Mouse (Mus musculus): ENCODE measurements at regions not wholly inside any gene's neighbourhood (a gene's known extent, or its start where the extent isn't known, plus 50 kb on each side); places are given as distances from the start of the nearest gene placed in this dataset.

DNA sequence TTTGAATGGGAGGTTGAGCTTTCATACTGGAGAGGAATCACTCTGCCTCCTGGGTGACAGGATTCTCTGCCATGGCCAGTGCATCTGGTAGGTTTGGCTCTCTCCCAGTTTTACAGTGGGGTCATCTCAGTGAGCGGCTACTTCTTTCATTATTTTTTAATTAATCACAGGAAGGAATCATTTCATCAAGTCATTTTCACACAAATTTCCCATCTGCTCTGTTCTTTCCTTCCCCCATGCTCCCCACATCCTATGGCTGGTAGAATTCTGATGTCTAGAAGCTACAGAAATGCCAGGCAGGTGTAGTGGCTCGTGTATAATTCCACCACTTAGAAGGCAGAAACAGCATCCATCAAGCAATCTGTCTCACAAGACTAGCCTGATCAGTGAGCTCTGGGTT is 56.1 kb upstream of the Kctd3 start:
- Histone ChIP-seq H3K9ac (no peak overlapping the region), H3K27me3 (no peaks in the 10 kb centered on the region), H3K36me3 (no peaks in the 10 kb centered on the region), H3K4me1 (replicated peaks) (peaks cover 9% of the 10 kb centered on the region), H3K27ac (no peak overlapping the region), H3K9me3 (no peaks in the 10 kb centered on the region), H3K4me3 (no peak overlapping the region), H3K4me2 (no peak overlapping the region)
- WGBS: 71% methylated on average over 2 of the region's 2 CpGs
- no peak for ATAC-seq (ENCODE audit: low FRiP score)

DNA sequence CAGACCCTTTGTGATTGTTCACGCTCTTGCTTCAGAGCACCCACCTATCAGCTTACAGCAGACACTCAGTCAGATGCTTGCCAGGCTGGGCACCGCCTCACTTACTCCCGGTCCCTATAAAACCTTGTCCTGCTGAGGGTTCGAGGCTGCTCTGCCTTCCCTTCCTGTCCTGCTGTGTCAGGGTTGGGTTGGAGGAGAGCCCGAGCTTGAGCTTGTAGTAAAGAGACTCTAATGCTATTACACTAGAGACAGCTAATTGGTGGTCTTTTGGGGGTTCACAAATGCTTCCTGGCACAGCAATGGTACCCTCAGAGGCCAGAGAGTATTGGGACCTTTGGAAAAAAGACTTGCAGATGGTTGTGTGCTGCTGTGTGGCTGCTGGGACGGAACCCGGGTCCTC is 55.6 kb upstream of the Kctd3 start:
- Histone ChIP-seq H3K9ac (no peak overlapping the region), H3K36me3 (no peaks in the 10 kb centered on the region), H3K27ac (no peak overlapping the region), H3K27me3 (no peaks in the 10 kb centered on the region), H3K9me3 (no peaks in the 10 kb centered on the region), H3K4me2 (no peak overlapping the region), H3K4me1 (replicated peaks) (peaks cover 9% of the 10 kb centered on the region), H3K4me3 (no peak overlapping the region)
- WGBS: 81% methylated on average over 7 of the region's 7 CpGs
- no peak for ATAC-seq (ENCODE audit: low FRiP score)
